ENCODE assay signal across 15 mouse cellular contexts in genomic region chr2:35747371-35748035, GRCm38 (mm10).
DNase-seq lines count a peak whose midpoint lies in the region; ATAC-seq lines count a peak whose summit lies in the region.
"Had no signal": no experiment of that assay in that cellular context is flagged by ENCODE, and none has a peak within 500 bp of the region (broad histone marks: within the 10 kb centered on the region; RNA-seq: fewer than 3 reads in every experiment).

No protein-coding gene starts in this region.

- no peaks in the 10 kb centered on the region for H3K27me3 ChIP-seq in forebrain, embryonic 13.5 days
- no peaks in the 10 kb centered on the region for H3K27me3 ChIP-seq in forebrain, embryonic 11.5 days (ENCODE audit: control insufficient read depth, insufficient read depth, low read length)
- H3K27me3 ChIP-seq in neural tube, embryonic 13.5 days, result no peaks in the 10 kb centered on the region
- H3K27me3 ChIP-seq in forebrain, embryonic 16.5 days (replicated peaks; ENCODE audit: control insufficient read depth, insufficient read depth, low read length), result no peaks in the 10 kb centered on the region
- H3K27me3 ChIP-seq: hindbrain, embryonic 12.5 days; intestine, embryonic 15.5 days; liver, embryonic 15.5 days; neural tube, embryonic 12.5 days had no signal

- no peak overlapping the region for H3K9ac ChIP-seq in forebrain, embryonic 13.5 days
- no peak overlapping the region for H3K9ac ChIP-seq in forebrain, embryonic 11.5 days (ENCODE audit: low read length)
- no peak overlapping the region for H3K9ac ChIP-seq in neural tube, embryonic 13.5 days
- no peak overlapping the region for H3K9ac ChIP-seq in forebrain, embryonic 16.5 days (replicated peaks; ENCODE audit: low read depth, low read length)
- H3K9ac ChIP-seq: hindbrain, embryonic 12.5 days; intestine, embryonic 15.5 days; liver, embryonic 15.5 days; neural tube, embryonic 12.5 days had no signal

- ATAC-seq in forebrain, embryonic 13.5 days, result 0 out of 2 replicates have a peak, but pooled peaks have one; percentile 19
- ATAC-seq in forebrain, embryonic 11.5 days (replicated peaks; ENCODE audit: low FRiP score), result no peak
- no peak for ATAC-seq in neural tube, embryonic 13.5 days (ENCODE audit: low read depth)
- peak; percentile 39; the same call in 1 of the 2 replicates for ATAC-seq in forebrain, embryonic 16.5 days
- ATAC-seq: intestine, embryonic 15.5 days had no signal

- H3K27ac ChIP-seq in forebrain, embryonic 13.5 days, result peak overlapping the region; percentile 48
- no peak overlapping the region for H3K27ac ChIP-seq in forebrain, embryonic 11.5 days (ENCODE audit: low read depth, low read length)
- H3K27ac ChIP-seq in neural tube, embryonic 13.5 days (replicated peaks), result peak overlapping the region; percentile 50
- peak overlapping the region; percentile 75 for H3K27ac ChIP-seq in forebrain, embryonic 16.5 days (ENCODE audit: low read length)
- H3K27ac ChIP-seq: hindbrain, embryonic 12.5 days; intestine, embryonic 15.5 days; liver, embryonic 15.5 days; neural tube, embryonic 12.5 days had no signal

- no peaks in the 10 kb centered on the region for H3K9me3 ChIP-seq in forebrain, embryonic 13.5 days (replicated peaks)
- no peaks in the 10 kb centered on the region for H3K9me3 ChIP-seq in forebrain, embryonic 11.5 days (ENCODE audit: control insufficient read depth, low read length)
- H3K9me3 ChIP-seq in neural tube, embryonic 13.5 days, result no peaks in the 10 kb centered on the region
- H3K9me3 ChIP-seq in forebrain, embryonic 16.5 days (ENCODE audit: control insufficient read depth, low read length), result no peaks in the 10 kb centered on the region
- H3K9me3 ChIP-seq: hindbrain, embryonic 12.5 days; intestine, embryonic 15.5 days; liver, embryonic 15.5 days; neural tube, embryonic 12.5 days had no signal

- H3K36me3 ChIP-seq in forebrain, embryonic 13.5 days (ENCODE audit: poor library complexity, severe bottlenecking), result no peaks in the 10 kb centered on the region
- no peaks in the 10 kb centered on the region for H3K36me3 ChIP-seq in forebrain, embryonic 11.5 days (ENCODE audit: control insufficient read depth, insufficient read depth, low read length)
- H3K36me3 ChIP-seq in neural tube, embryonic 13.5 days, result no peaks in the 10 kb centered on the region
- no peaks in the 10 kb centered on the region for H3K36me3 ChIP-seq in forebrain, embryonic 16.5 days (ENCODE audit: control insufficient read depth, insufficient read depth)
- H3K36me3 ChIP-seq: hindbrain, embryonic 12.5 days; intestine, embryonic 15.5 days; liver, embryonic 15.5 days; neural tube, embryonic 12.5 days had no signal

- peaks cover 56% of the 10 kb centered on the region for H3K4me1 ChIP-seq in forebrain, embryonic 13.5 days
- no peaks in the 10 kb centered on the region; the same call in 1 of the 2 replicates for H3K4me1 ChIP-seq in forebrain, embryonic 11.5 days (replicated peaks; ENCODE audit: control insufficient read depth, insufficient read depth, low read length)
- peaks cover 30% of the 10 kb centered on the region for H3K4me1 ChIP-seq in neural tube, embryonic 13.5 days (replicated peaks)
- peaks cover 52% of the 10 kb centered on the region for H3K4me1 ChIP-seq in forebrain, embryonic 16.5 days (replicated peaks; ENCODE audit: control insufficient read depth, insufficient read depth, low read length)
- H3K4me1 ChIP-seq: liver, embryonic 15.5 days had no signal

- H3K4me2 ChIP-seq in forebrain, embryonic 13.5 days, result no peak overlapping the region
- H3K4me2 ChIP-seq in forebrain, embryonic 11.5 days (ENCODE audit: low read depth, low read length, severe bottlenecking), result no peak overlapping the region
- no peak overlapping the region for H3K4me2 ChIP-seq in neural tube, embryonic 13.5 days
- no peak overlapping the region for H3K4me2 ChIP-seq in forebrain, embryonic 16.5 days (ENCODE audit: low read length)
- H3K4me2 ChIP-seq: hindbrain, embryonic 12.5 days; intestine, embryonic 15.5 days; liver, embryonic 15.5 days; neural tube, embryonic 12.5 days had no signal

- no peak overlapping the region for H3K4me3 ChIP-seq in forebrain, embryonic 13.5 days
- H3K4me3 ChIP-seq in forebrain, embryonic 11.5 days (ENCODE audit: low read depth, low read length), result no peak overlapping the region
- no peak overlapping the region for H3K4me3 ChIP-seq in neural tube, embryonic 13.5 days
- H3K4me3 ChIP-seq in forebrain, embryonic 16.5 days (replicated peaks; ENCODE audit: low read length), result no peak overlapping the region
- H3K4me3 ChIP-seq: hindbrain, embryonic 12.5 days; intestine, embryonic 15.5 days; liver, embryonic 15.5 days; neural tube, embryonic 12.5 days had no signal

- 69% methylated on average over 12 of the region's 12 CpGs for WGBS in forebrain, embryonic 13.5 days
- WGBS in forebrain, embryonic 11.5 days, result 82% methylated on average over 12 of the region's 12 CpGs
- 66% methylated on average over 12 of the region's 12 CpGs for WGBS in neural tube, embryonic 13.5 days
- 48% methylated on average over 12 of the region's 12 CpGs for WGBS in forebrain, embryonic 16.5 days

- DNase-seq in forebrain, embryonic 11.5 days (ENCODE audit: low spot score), result no peak
- no peak for DNase-seq in neural tube, embryonic 10.5 days (ENCODE audit: extremely low spot score, low spot score)
- no peak for DNase-seq in frontal cortex, adult 2 months (ENCODE audit: extremely low spot score in 1 of 2, low spot score in 1 of 2)
- DNase-seq in kidney, postnatal 4 days, result no peak
- DNase-seq: adrenal gland, postnatal 10 days; gastrocnemius, postnatal 14 days; lung, postnatal 10 days; right cerebral cortex, postnatal 25 days had no signal

Comparison
In these comparisons a context has a peak if more than half of its experiments do, and no peak if none do; other contexts are left out.
1. ATAC-seq: peak in forebrain, embryonic 13.5 days (single experiment) and forebrain, embryonic 16.5 days (single experiment); none in forebrain, embryonic 11.5 days (single experiment) and neural tube, embryonic 13.5 days (single experiment).